Mouse (Mus musculus) hindbrain, embryonic 12.5 days (tissue): ENCODE measurements around the gene Vti1a. TPM values are rescaled to one million over a fixed set of nuclear protein-coding genes. Genes with fewer than 3 reads are reported as not detected.

Experiments used
- ATAC-seq: fragments of 200-750 bp; cut with Nextera tagmentation; 2 replicates; pipeline ENCODE4 v1.8.0; 2017; ENCODE audit warnings: moderate TSS enrichment; ENCODE audit not compliant: low FRiP score
- H3K27ac ChIP-seq: fragments of 300-500 bp; sonication (generic); 2 replicates; pipeline ENCODE4 v1.5.1; 2016; ENCODE audit warnings: mild to moderate bottlenecking
- H3K27me3 ChIP-seq: fragments of 300-500 bp; sonication (generic); 2 replicates; pipeline ENCODE4 v1.6.1; 2016; ENCODE audit warnings: mild to moderate bottlenecking
- H3K36me3 ChIP-seq: fragments of 300-500 bp; sonication (generic); 2 replicates; pipeline ENCODE4 v1.6.1; 2016; ENCODE audit warnings: mild to moderate bottlenecking
- H3K4me1 ChIP-seq: fragments of 300-500 bp; sonication (generic); 2 replicates; pipeline ENCODE4 v1.6.1; 2016
- H3K4me2 ChIP-seq: fragments of 300-500 bp; sonication (generic); replicated peaks from 2 replicates; pipeline ENCODE4 v1.6.1; 2016; ENCODE audit warnings: mild to moderate bottlenecking
- H3K4me3 ChIP-seq: fragments of 300-500 bp; sonication (generic); 2 replicates; pipeline ENCODE4 v1.5.1; 2016; ENCODE audit warnings: mild to moderate bottlenecking
- H3K9ac ChIP-seq: fragments of 300-500 bp; sonication (generic); 2 replicates; pipeline ENCODE4 v1.6.1; 2016; ENCODE audit warnings: mild to moderate bottlenecking, moderate library complexity
- H3K9me3 ChIP-seq: fragments of 300-500 bp; sonication (generic); replicated peaks from 2 replicates; pipeline ENCODE4 v1.6.1; 2016; ENCODE audit warnings: mild to moderate bottlenecking
- WGBS: fragments of 180-500 bp; shearing (Covaris S2); methylation state at CpG from one replicate; pipeline ENCODE4 v1.1.7; 2016; 5-methylcytosine and 5-hydroxymethylcytosine counted together
- polyA plus RNA-seq: library from polyadenylated mRNA; unstranded; fragments of >200 nt; fragmentation: Nextera tagmentation; extraction: Ambion mirVana; gene quantifications from 2 replicates; pipeline ENCODE4 v1.2.1, GENCODE M21; 2016

Gene Vti1a
- polyA plus RNA-seq, 1 experiment from 2014 or later, result 32.3 TPM

- H3K9me3 ChIP-seq, result no peaks in the 10 kb centered on the region
Observed at GRCm38 (mm10) chr19:55423952-55424351, 107.9 kb downstream of the Vti1a start.

DNA sequence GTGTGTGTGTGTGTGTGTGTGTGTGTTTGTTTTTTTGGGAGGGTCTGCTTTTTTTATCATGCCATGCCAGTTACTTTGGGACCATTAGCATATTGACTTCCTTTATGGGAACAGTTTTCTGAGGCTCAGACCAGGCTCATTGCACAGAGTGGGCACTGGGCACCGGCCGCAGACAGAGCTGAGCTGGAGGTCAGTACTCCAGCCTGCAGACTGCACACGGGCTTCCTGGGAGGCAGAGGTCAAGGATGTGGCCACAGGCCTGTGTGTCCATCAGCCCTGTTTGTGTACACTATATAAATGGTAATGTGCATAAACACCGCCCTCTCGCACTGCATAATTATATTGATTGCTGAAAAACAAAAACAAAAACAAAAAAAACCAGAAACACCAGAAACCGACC lies 108.4 kb downstream of the Vti1a start:
- Histone ChIP-seq H3K4me1 (peaks cover 22% of the 10 kb centered on the region; the same call in 1 of the 2 replicates), H3K4me3 (no peak overlapping the region), H3K36me3 (no peaks in the 10 kb centered on the region), H3K4me2 (no peak overlapping the region), H3K27me3 (no peaks in the 10 kb centered on the region), H3K9me3 (no peaks in the 10 kb centered on the region), H3K27ac (no peak overlapping the region), H3K9ac (no peak overlapping the region)
- 82% methylated on average over 6 of the region's 6 CpGs for WGBS
- ATAC-seq, result no peak

More at GRCm38 (mm10) chr19:55423952-55424351, 107.9 kb downstream of the Vti1a start:
- WGBS, result 79% methylated on average over 8 of the region's 8 CpGs
- H3K4me1 ChIP-seq, result peaks cover 18% of the 10 kb centered on the region; the same call in 1 of the 2 replicates
- H3K4me3 ChIP-seq, result no peak overlapping the region
- no peak overlapping the region for H3K9ac ChIP-seq
- H3K4me2 ChIP-seq, result no peak overlapping the region
- no peaks in the 10 kb centered on the region for H3K36me3 ChIP-seq
- H3K27ac ChIP-seq, result no peak overlapping the region
- no peak for ATAC-seq
- H3K27me3 ChIP-seq, result no peaks in the 10 kb centered on the region

DNA sequence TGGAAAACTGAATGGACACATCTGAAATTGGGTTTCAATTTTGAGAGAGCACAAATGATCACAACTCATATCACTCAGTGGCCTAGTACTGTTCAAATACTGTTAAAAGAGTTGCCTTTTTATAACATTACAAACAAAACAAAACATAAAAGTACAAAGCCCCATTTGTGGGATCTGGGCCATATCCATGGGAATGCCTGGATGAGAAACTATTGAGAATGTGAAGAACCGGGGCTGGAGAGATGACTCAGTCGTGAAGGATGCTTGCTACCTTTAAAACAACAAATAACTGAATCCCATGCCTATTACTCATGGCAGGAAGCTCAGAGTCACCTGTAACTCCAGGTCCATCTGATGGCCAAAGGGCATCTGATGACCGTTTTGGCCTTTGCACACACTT lies 124.2 kb downstream of the Vti1a start:
- Histone ChIP-seq H3K4me1 (no peaks in the 10 kb centered on the region), H3K4me3 (no peak overlapping the region), H3K36me3 (no peaks in the 10 kb centered on the region; the same call in 1 of the 2 replicates), H3K27me3 (no peaks in the 10 kb centered on the region), H3K9ac (no peak overlapping the region), H3K27ac (no peak overlapping the region), H3K4me2 (no peak overlapping the region), H3K9me3 (no peaks in the 10 kb centered on the region)
- no peak for ATAC-seq
- 88% methylated on average over 3 of the region's 3 CpGs for WGBS

DNA sequence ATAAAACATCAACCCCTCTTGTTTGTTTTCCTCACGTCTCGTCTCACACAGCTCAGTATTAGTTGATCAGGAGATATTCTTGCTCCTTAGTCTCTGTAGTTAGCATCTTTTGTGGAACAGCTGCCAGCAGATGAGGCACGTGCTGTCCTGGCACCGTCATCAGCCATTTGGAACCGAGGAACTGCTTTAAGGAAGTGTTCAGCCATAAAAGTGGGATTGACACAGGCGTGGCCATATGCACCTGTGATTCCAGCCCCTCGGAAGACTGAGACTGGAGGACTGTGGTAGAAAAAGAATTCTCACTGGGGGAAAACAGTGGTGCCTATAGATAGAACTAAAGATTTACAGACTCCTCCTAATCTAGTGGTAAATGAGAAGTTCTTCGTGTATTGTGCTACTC lies 127.5 kb downstream of the Vti1a start:
- Histone ChIP-seq H3K4me3 (no peak overlapping the region), H3K9ac (no peak overlapping the region), H3K9me3 (no peaks in the 10 kb centered on the region), H3K27ac (no peak overlapping the region), H3K4me2 (no peak overlapping the region), H3K4me1 (no peaks in the 10 kb centered on the region), H3K36me3 (no peaks in the 10 kb centered on the region), H3K27me3 (no peaks in the 10 kb centered on the region)
- WGBS, result 86% methylated on average over 8 of the region's 8 CpGs
- ATAC-seq, result no peak

DNA sequence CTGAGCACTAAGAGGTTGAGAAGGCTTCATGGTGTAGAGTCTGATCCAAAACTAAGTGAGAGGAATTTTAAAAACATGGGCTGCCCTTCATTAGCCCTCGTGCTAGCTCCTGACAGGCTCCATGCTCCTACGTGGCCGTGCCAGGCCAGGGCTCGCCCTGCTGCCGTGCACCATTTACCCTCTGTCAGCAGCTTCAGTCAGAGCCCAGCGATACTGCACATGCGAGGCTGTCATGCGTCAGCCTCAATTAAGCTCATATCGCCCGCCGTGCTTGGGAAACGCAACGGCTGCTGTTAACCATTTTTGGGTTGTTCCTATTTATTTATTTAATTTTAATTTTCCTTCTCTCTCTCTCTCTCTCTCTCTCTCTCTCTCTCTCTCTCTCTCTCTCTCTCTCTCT lies 133.0 kb downstream of the Vti1a start:
- H3K9ac ChIP-seq, result no peak overlapping the region
- peaks cover 15% of the 10 kb centered on the region for H3K4me1 ChIP-seq
- H3K36me3 ChIP-seq, result no peaks in the 10 kb centered on the region
- no peaks in the 10 kb centered on the region for H3K9me3 ChIP-seq
- H3K27me3 ChIP-seq, result no peaks in the 10 kb centered on the region
- ATAC-seq, result no peak
- 35% methylated on average over 13 of the region's 13 CpGs for WGBS
- no peak overlapping the region for H3K4me3 ChIP-seq
- no peak overlapping the region for H3K27ac ChIP-seq
- peak overlapping the region; percentile 25 for H3K4me2 ChIP-seq

DNA sequence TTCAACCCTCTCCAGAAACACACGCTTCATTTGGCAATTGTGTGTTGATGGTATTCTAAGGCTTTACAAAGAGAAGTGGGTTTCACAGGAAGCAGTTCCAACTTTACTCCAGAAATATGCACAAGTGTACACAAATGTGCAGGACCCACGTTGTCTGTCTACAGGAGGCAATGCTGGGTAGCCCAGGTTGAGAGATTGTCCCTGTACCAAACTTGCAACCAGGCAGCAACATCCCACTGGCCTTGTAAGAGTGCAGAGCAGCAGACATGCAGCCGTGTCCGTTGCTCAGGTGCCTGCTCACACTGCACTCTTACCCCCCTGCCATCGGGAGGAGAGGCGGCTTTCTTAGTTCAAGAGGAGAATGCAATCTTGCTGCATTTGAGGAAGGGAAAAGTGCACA lies 133.4 kb downstream of the Vti1a start:
- H3K27ac ChIP-seq, result no peak overlapping the region
- 38% methylated on average over 6 of the region's 6 CpGs for WGBS
- ATAC-seq, result no peak
- H3K4me3 ChIP-seq, result no peak overlapping the region
- no peaks in the 10 kb centered on the region for H3K36me3 ChIP-seq
- H3K9me3 ChIP-seq, result no peaks in the 10 kb centered on the region
- no peaks in the 10 kb centered on the region for H3K27me3 ChIP-seq
- no peak overlapping the region for H3K4me2 ChIP-seq
- peaks cover 17% of the 10 kb centered on the region for H3K4me1 ChIP-seq
- no peak overlapping the region for H3K9ac ChIP-seq

DNA sequence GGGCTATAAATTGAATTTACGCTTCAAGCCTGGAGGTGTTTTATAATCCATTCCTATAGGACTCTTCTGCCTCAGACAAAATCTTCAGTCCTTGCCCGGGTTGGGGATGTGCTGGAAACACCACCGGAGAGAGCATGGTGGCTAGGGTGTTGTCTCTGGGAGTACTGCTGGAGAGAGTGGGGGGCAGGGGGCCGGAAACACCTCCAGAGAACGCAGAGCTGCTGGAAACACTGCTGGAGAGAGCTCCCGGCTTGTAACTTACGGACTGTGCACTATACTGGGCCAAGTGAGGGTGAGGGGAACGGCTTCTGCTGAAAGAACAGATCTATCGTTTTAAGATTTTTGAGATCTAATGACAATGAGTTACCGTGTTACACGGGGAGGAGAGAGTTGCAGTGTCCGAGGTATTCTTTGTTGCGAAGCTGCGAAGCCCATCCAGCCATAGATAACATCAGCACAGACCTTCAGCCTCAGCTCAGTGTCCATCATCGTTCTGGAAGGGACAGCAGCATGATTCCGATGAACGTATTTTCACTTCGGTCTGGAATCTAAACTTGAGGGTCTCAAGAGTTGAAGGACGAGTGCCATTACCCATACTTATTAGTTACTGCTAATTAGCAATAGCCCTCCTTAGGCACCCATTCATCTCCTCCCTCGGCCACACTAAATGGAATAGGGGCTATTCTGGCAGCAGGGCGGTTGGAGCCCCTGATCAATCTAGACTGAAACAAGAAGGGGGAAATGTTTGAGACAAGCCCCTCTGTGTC lies 140.4 kb downstream of the Vti1a start:
- Histone ChIP-seq H3K4me2 (no peak overlapping the region), H3K27me3 (no peaks in the 10 kb centered on the region), H3K9me3 (no peaks in the 10 kb centered on the region), H3K27ac (no peak overlapping the region), H3K36me3 (no peaks in the 10 kb centered on the region), H3K4me3 (no peak overlapping the region), H3K4me1 (peaks cover 14% of the 10 kb centered on the region), H3K9ac (no peak overlapping the region)
- ATAC-seq, result no peak
- 53% methylated on average over 21 of the region's 21 CpGs for WGBS

GRCm38 (mm10) chr19:55461963-55462362 lies 145.9 kb downstream of the Vti1a start:
- H3K9me3 ChIP-seq, result no peaks in the 10 kb centered on the region
- WGBS, result 94% methylated on average over 12 of the region's 12 CpGs
- H3K4me2 ChIP-seq, result no peak overlapping the region
- no peak overlapping the region for H3K9ac ChIP-seq
- no peak overlapping the region for H3K4me3 ChIP-seq
- H3K27ac ChIP-seq, result no peak overlapping the region
- 0 out of 2 replicates have a peak, but pooled peaks cover 5% of the 10 kb centered on the region for H3K4me1 ChIP-seq
- no peaks in the 10 kb centered on the region for H3K36me3 ChIP-seq
- no peak for ATAC-seq
- H3K27me3 ChIP-seq, result no peaks in the 10 kb centered on the region

GRCm38 (mm10) chr19:55463670-55464069 lies 147.6 kb downstream of the Vti1a start:
- no peak overlapping the region for H3K27ac ChIP-seq
- H3K4me3 ChIP-seq, result no peak overlapping the region
- no peaks in the 10 kb centered on the region for H3K9me3 ChIP-seq
- WGBS, result 92% methylated on average over 4 of the region's 4 CpGs
- no peak overlapping the region for H3K9ac ChIP-seq
- ATAC-seq, result no peak
- no peak overlapping the region for H3K4me2 ChIP-seq
- no peaks in the 10 kb centered on the region for H3K27me3 ChIP-seq
- H3K4me1 ChIP-seq, result 0 out of 2 replicates have a peak, but pooled peaks cover 5% of the 10 kb centered on the region
- H3K36me3 ChIP-seq, result no peaks in the 10 kb centered on the region

- Histone ChIP-seq H3K9me3 (no peaks in the 10 kb centered on the region), H3K36me3 (no peaks in the 10 kb centered on the region), H3K9ac (no peak overlapping the region), H3K4me3 (no peak overlapping the region), H3K4me2 (peak overlapping the region; percentile 22), H3K27ac (0 out of 2 replicates have a peak overlapping the region, but pooled peaks have one; percentile 44), H3K27me3 (no peaks in the 10 kb centered on the region), H3K4me1 (peaks cover 12% of the 10 kb centered on the region)
- ATAC-seq, result peak; percentile 29; the same call in 1 of the 2 replicates
- WGBS, result 55% methylated on average over 21 of the region's 21 CpGs
Observed at GRCm38 (mm10) chr19:55469301-55470051, 153.4 kb downstream of the Vti1a start.

DNA sequence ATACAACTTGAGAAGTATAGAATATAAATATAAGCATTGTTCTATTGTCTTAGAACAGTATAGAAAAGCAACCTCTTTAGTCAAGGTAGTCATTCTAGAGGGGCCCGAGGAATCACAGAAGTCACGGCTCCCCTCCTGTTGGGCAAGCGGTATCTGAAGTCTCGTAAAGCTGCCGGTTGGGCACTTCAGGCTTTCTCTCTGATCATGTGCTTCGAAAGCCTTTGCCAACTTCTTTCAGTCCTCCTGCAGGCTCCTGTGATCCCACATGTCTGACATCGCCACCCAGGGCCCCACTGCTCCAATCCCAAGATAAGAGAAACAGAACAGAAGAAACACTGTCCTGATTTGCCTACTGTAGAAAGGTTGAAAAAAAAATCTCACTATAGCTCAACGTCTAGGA lies 156.5 kb downstream of the Vti1a start:
- 86% methylated on average over 8 of the region's 8 CpGs for WGBS
- H3K27ac ChIP-seq, result no peak overlapping the region

DNA sequence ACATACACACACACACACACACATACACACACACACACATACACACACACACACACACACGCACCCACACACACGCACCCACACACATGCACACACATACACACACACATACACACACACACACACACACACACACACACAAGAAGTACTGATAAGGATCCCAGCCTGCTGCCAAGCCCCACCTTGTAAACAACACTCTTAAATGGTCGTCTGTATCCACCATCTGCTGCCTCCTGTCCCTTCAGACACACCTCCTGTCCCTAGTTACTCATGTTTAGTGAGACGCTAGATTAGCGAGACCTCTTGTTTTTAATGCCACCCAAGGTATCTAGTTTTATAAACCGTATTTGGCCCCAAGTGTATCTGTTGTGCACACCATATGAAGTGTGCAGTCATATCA lies 158.1 kb downstream of the Vti1a start:
- no peaks in the 10 kb centered on the region for H3K27me3 ChIP-seq
- no peak overlapping the region for H3K9ac ChIP-seq
- H3K4me1 ChIP-seq, result peaks cover 8% of the 10 kb centered on the region
- no peak overlapping the region for H3K4me3 ChIP-seq
- no peak overlapping the region for H3K4me2 ChIP-seq
- H3K9me3 ChIP-seq, result no peaks in the 10 kb centered on the region
- H3K27ac ChIP-seq, result no peak overlapping the region
- H3K36me3 ChIP-seq, result no peaks in the 10 kb centered on the region
- ATAC-seq, result no peak
- WGBS, result 75% methylated on average over 6 of the region's 6 CpGs

More for the DNA sequence above, 156.5 kb downstream of the Vti1a start:
- no peaks in the 10 kb centered on the region for H3K36me3 ChIP-seq
- no peak overlapping the region for H3K4me3 ChIP-seq
- no peak overlapping the region for H3K9ac ChIP-seq
- no peak for ATAC-seq
- peaks cover 12% of the 10 kb centered on the region for H3K4me1 ChIP-seq
- no peaks in the 10 kb centered on the region for H3K27me3 ChIP-seq
- no peaks in the 10 kb centered on the region for H3K9me3 ChIP-seq
- H3K4me2 ChIP-seq, result no peak overlapping the region
